Mouse (Mus musculus) ZHBTc4 (cell line): ENCODE data around the gene Nrxn3.

ENCODE experiments used
- DNase-seq: peaks from one replicate; pipeline ENCODE4 v3.0.0-alpha.2; 2011; ENCODE audit warnings: low read depth, low spot score

Nrxn3 gene

GRCm38 (mm10) chr12:89685633-89686032 lies 963.0 kb downstream of the Nrxn3 start:
- DNase-seq: no peak

GRCm38 (mm10) chr12:89689086-89689485 lies 966.4 kb downstream of the Nrxn3 start:
- no peak for DNase-seq

GRCm38 (mm10) chr12:89699469-89699868 lies 976.8 kb downstream of the Nrxn3 start:
- DNase-seq: no peak

- DNase-seq: no peak
Observed at GRCm38 (mm10) chr12:89700937-89701458, 978.3 kb downstream of the Nrxn3 start.

- DNase-seq: no peak
Observed at GRCm38 (mm10) chr12:89702931-89703330, 980.3 kb downstream of the Nrxn3 start.

- no peak for DNase-seq
Observed at GRCm38 (mm10) chr12:89707913-89708312, 985.2 kb downstream of the Nrxn3 start.

GRCm38 (mm10) chr12:89710459-89710858 lies 987.8 kb downstream of the Nrxn3 start:
- no peak for DNase-seq

- DNase-seq: no peak
Observed at GRCm38 (mm10) chr12:89711791-89712190, 989.1 kb downstream of the Nrxn3 start.

- DNase-seq: no peak
Observed at GRCm38 (mm10) chr12:89719194-89720080, 996.8 kb downstream of the Nrxn3 start.

GRCm38 (mm10) chr12:89720945-89721344 lies 998.3 kb downstream of the Nrxn3 start:
- DNase-seq: no peak

GRCm38 (mm10) chr12:89722462-89722861 lies 999.8 kb downstream of the Nrxn3 start:
- no peak for DNase-seq

- no peak for DNase-seq
Observed at GRCm38 (mm10) chr12:89724048-89724447, 1001.4 kb downstream of the Nrxn3 start.

GRCm38 (mm10) chr12:89742326-89742725 lies 1019.6 kb downstream of the Nrxn3 start:
- no peak for DNase-seq

GRCm38 (mm10) chr12:89742796-89743195 lies 1020.1 kb downstream of the Nrxn3 start:
- DNase-seq: no peak

GRCm38 (mm10) chr12:89764191-89765082 lies 1041.8 kb downstream of the Nrxn3 start:
- DNase-seq: peak; percentile 13

GRCm38 (mm10) chr12:89765179-89765578 lies 1042.5 kb downstream of the Nrxn3 start:
- no peak for DNase-seq

- no peak for DNase-seq
Observed at GRCm38 (mm10) chr12:89788794-89789193, 1066.1 kb downstream of the Nrxn3 start.

- DNase-seq: no peak
Observed at GRCm38 (mm10) chr12:89789981-89790380, 1067.3 kb downstream of the Nrxn3 start.

GRCm38 (mm10) chr12:89791829-89792228 lies 1069.2 kb downstream of the Nrxn3 start:
- no peak for DNase-seq

GRCm38 (mm10) chr12:89794741-89795140 lies 1072.1 kb downstream of the Nrxn3 start:
- DNase-seq: no peak

- peak; percentile 39 for DNase-seq
Observed at GRCm38 (mm10) chr12:89808217-89808616, 1085.5 kb downstream of the Nrxn3 start.

GRCm38 (mm10) chr12:89810146-89810545 lies 1087.5 kb downstream of the Nrxn3 start:
- DNase-seq: no peak
